Mouse (Mus musculus): ENCODE measurements at regions not wholly inside any gene's neighbourhood (a gene's known extent, or its start where the extent isn't known, plus 50 kb on each side); places are given as distances from the start of the nearest gene placed in this dataset.

GRCm38 (mm10) chr12:68599016-68599616 is 559.9 kb downstream of the Rps29 start:
- ATAC-seq (ENCODE audit: insufficient number of reproducible peaks, insufficient read depth, low FRiP score, low TSS enrichment, low read depth) = no peak
- Histone ChIP-seq H3K36me3 (no peaks in the 10 kb centered on the region), H3K27ac (no peak overlapping the region), H3K4me3 (no peak overlapping the region), H3K9ac (no peak overlapping the region), H3K4me2 (no peak overlapping the region), H3K9me3 (no peaks in the 10 kb centered on the region), H3K27me3 (no peaks in the 10 kb centered on the region), H3K4me1 (no peaks in the 10 kb centered on the region)
- WGBS = 68% methylated on average over 8 of the region's 8 CpGs

- Histone ChIP-seq H3K9ac (no peak overlapping the region), H3K4me1 (no peaks in the 10 kb centered on the region), H3K9me3 (no peaks in the 10 kb centered on the region), H3K4me2 (no peak overlapping the region), H3K36me3 (no peaks in the 10 kb centered on the region), H3K27ac (no peak overlapping the region), H3K27me3 (no peaks in the 10 kb centered on the region), H3K4me3 (no peak overlapping the region)
- WGBS = 83% methylated on average over 3 of the region's 3 CpGs
- no peak for ATAC-seq (ENCODE audit: insufficient number of reproducible peaks, insufficient read depth, low FRiP score, low TSS enrichment, low read depth)
Measured at GRCm38 (mm10) chr12:68585524-68585872, 573.5 kb downstream of the Rps29 start.

- no peak overlapping the region for H3K4me3 ChIP-seq
- no peak overlapping the region for H3K27ac ChIP-seq
- H3K27me3 ChIP-seq = no peaks in the 10 kb centered on the region
- no peaks in the 10 kb centered on the region for H3K4me1 ChIP-seq
- 50% methylated on average over 6 of the region's 6 CpGs for WGBS
- H3K9me3 ChIP-seq = no peaks in the 10 kb centered on the region
- H3K4me2 ChIP-seq = no peak overlapping the region
- no peak overlapping the region for H3K9ac ChIP-seq
- ATAC-seq (ENCODE audit: insufficient number of reproducible peaks, insufficient read depth, low FRiP score, low TSS enrichment, low read depth) = no peak
- no peaks in the 10 kb centered on the region for H3K36me3 ChIP-seq
Measured at GRCm38 (mm10) chr12:68584786-68585523, 574.0 kb downstream of the Rps29 start.

GRCm38 (mm10) chr12:68579909-68580308 is 579.1 kb downstream of the Rps29 start:
- Histone ChIP-seq H3K4me2 (no peak overlapping the region), H3K36me3 (no peaks in the 10 kb centered on the region), H3K9me3 (no peaks in the 10 kb centered on the region), H3K9ac (no peak overlapping the region), H3K27me3 (no peaks in the 10 kb centered on the region), H3K4me1 (no peaks in the 10 kb centered on the region), H3K27ac (no peak overlapping the region), H3K4me3 (no peak overlapping the region)
- ATAC-seq (ENCODE audit: insufficient number of reproducible peaks, insufficient read depth, low FRiP score, low TSS enrichment, low read depth) = no peak
- WGBS = 46% methylated on average over 5 of the region's 5 CpGs

GRCm38 (mm10) chr12:68577453-68577852 is 581.5 kb downstream of the Rps29 start:
- Histone ChIP-seq H3K9me3 (no peaks in the 10 kb centered on the region), H3K4me3 (no peak overlapping the region), H3K4me2 (no peak overlapping the region), H3K9ac (no peak overlapping the region), H3K4me1 (no peaks in the 10 kb centered on the region), H3K27me3 (no peaks in the 10 kb centered on the region), H3K27ac (no peak overlapping the region), H3K36me3 (no peaks in the 10 kb centered on the region)
- no peak for ATAC-seq (ENCODE audit: insufficient number of reproducible peaks, insufficient read depth, low FRiP score, low TSS enrichment, low read depth)
- WGBS = 56% methylated on average over 6 of the region's 6 CpGs

- Histone ChIP-seq H3K4me2 (no peak overlapping the region), H3K4me1 (no peaks in the 10 kb centered on the region), H3K36me3 (no peaks in the 10 kb centered on the region), H3K27me3 (no peaks in the 10 kb centered on the region), H3K4me3 (no peak overlapping the region), H3K9ac (no peak overlapping the region), H3K27ac (no peak overlapping the region), H3K9me3 (no peaks in the 10 kb centered on the region)
- ATAC-seq (ENCODE audit: insufficient number of reproducible peaks, insufficient read depth, low FRiP score, low TSS enrichment, low read depth) = no peak
- WGBS = 53% methylated on average over 7 of the region's 7 CpGs
Measured at GRCm38 (mm10) chr12:68576855-68577254, 582.1 kb downstream of the Rps29 start.

- H3K9ac ChIP-seq = no peak overlapping the region
- H3K4me3 ChIP-seq = no peak overlapping the region
- H3K27ac ChIP-seq = no peak overlapping the region
- H3K4me2 ChIP-seq = no peak overlapping the region
- no peaks in the 10 kb centered on the region for H3K27me3 ChIP-seq
- peak; percentile 72; the same call in 1 of the 2 replicates for ATAC-seq (ENCODE audit: insufficient number of reproducible peaks, insufficient read depth, low FRiP score, low TSS enrichment, low read depth)
- H3K36me3 ChIP-seq = no peaks in the 10 kb centered on the region
- H3K9me3 ChIP-seq = peaks cover 3% of the 10 kb centered on the region; the same call in 1 of the 2 replicates
- 37% methylated on average over 7 of the region's 7 CpGs for WGBS
- H3K4me1 ChIP-seq = no peaks in the 10 kb centered on the region
Measured at GRCm38 (mm10) chr12:68554943-68555627, 603.9 kb downstream of the Rps29 start.

GRCm38 (mm10) chr12:68554292-68554691 is 604.7 kb downstream of the Rps29 start:
- H3K9ac ChIP-seq = no peak overlapping the region
- H3K4me2 ChIP-seq = no peak overlapping the region
- H3K27me3 ChIP-seq = no peaks in the 10 kb centered on the region
- no peaks in the 10 kb centered on the region for H3K4me1 ChIP-seq
- no peaks in the 10 kb centered on the region for H3K36me3 ChIP-seq
- no peak overlapping the region for H3K4me3 ChIP-seq
- H3K27ac ChIP-seq = no peak overlapping the region
- ATAC-seq (ENCODE audit: insufficient number of reproducible peaks, insufficient read depth, low FRiP score, low TSS enrichment, low read depth) = no peak
- peaks cover 3% of the 10 kb centered on the region; the same call in 1 of the 2 replicates for H3K9me3 ChIP-seq
- 41% methylated on average over 2 of the region's 2 CpGs for WGBS

- no peak for ATAC-seq (ENCODE audit: insufficient number of reproducible peaks, insufficient read depth, low FRiP score, low TSS enrichment, low read depth)
- H3K36me3 ChIP-seq = no peaks in the 10 kb centered on the region
- 33% methylated on average over 3 of the region's 3 CpGs for WGBS
- no peak overlapping the region for H3K9ac ChIP-seq
- no peak overlapping the region for H3K4me3 ChIP-seq
- H3K27ac ChIP-seq = no peak overlapping the region
- no peak overlapping the region for H3K4me2 ChIP-seq
- no peaks in the 10 kb centered on the region for H3K4me1 ChIP-seq
- H3K27me3 ChIP-seq = no peaks in the 10 kb centered on the region
- no peaks in the 10 kb centered on the region for H3K9me3 ChIP-seq
Measured at GRCm38 (mm10) chr12:68541811-68542210, 617.2 kb downstream of the Rps29 start.

GRCm38 (mm10) chr12:68500794-68501193 is 658.2 kb downstream of the Rps29 start:
- Histone ChIP-seq H3K9me3 (no peaks in the 10 kb centered on the region), H3K36me3 (no peaks in the 10 kb centered on the region), H3K27ac (no peak overlapping the region), H3K4me2 (no peak overlapping the region), H3K27me3 (no peaks in the 10 kb centered on the region), H3K9ac (no peak overlapping the region), H3K4me1 (no peaks in the 10 kb centered on the region), H3K4me3 (no peak overlapping the region)
- 55% methylated on average over 4 of the region's 4 CpGs for WGBS
- no peak for ATAC-seq (ENCODE audit: insufficient number of reproducible peaks, insufficient read depth, low FRiP score, low TSS enrichment, low read depth)

GRCm38 (mm10) chr12:68463032-68463431 is 696.0 kb downstream of the Rps29 start:
- Histone ChIP-seq H3K36me3 (no peaks in the 10 kb centered on the region), H3K4me1 (peaks cover 6% of the 10 kb centered on the region), H3K27ac (no peak overlapping the region), H3K9ac (no peak overlapping the region), H3K4me3 (no peak overlapping the region), H3K9me3 (no peaks in the 10 kb centered on the region), H3K4me2 (peak overlapping the region; percentile 20), H3K27me3 (no peaks in the 10 kb centered on the region)
- WGBS = 13% methylated on average over 4 of the region's 4 CpGs
- ATAC-seq (ENCODE audit: insufficient number of reproducible peaks, insufficient read depth, low FRiP score, low TSS enrichment, low read depth) = peak; percentile 59; the same call in 1 of the 2 replicates

- no peak overlapping the region for H3K4me2 ChIP-seq
- ATAC-seq (ENCODE audit: insufficient number of reproducible peaks, insufficient read depth, low FRiP score, low TSS enrichment, low read depth) = no peak
- H3K27me3 ChIP-seq = no peaks in the 10 kb centered on the region
- no peak overlapping the region for H3K9ac ChIP-seq
- no peaks in the 10 kb centered on the region for H3K36me3 ChIP-seq
- 54% methylated on average over 7 of the region's 7 CpGs for WGBS
- peaks cover 6% of the 10 kb centered on the region for H3K4me1 ChIP-seq
- H3K4me3 ChIP-seq = no peak overlapping the region
- no peak overlapping the region for H3K27ac ChIP-seq
- H3K9me3 ChIP-seq = no peaks in the 10 kb centered on the region
Measured at GRCm38 (mm10) chr12:68458196-68458595, 700.8 kb downstream of the Rps29 start.
